ENCODE assay signal across 8 mouse cellular contexts in genomic region chr14:7791061-7791531, GRCm38 (mm10). TPM values are rescaled to one million over a fixed set of nuclear protein-coding genes. Genes with fewer than 3 reads are reported as not detected.
DNase-seq lines count a peak whose midpoint lies in the region; ATAC-seq and TF ChIP-seq lines count a peak whose summit lies in the region.

No protein-coding gene starts in this region.

- no peak overlapping the region for H3K27ac ChIP-seq in kidney, embryonic 14.5 days (ENCODE audit: low read depth, low read length)
- H3K27ac ChIP-seq in bone marrow macrophage, adult 2 months (ENCODE audit: insufficient read depth, low read depth, low read length), result no peak overlapping the region
- no peak overlapping the region; the same call in 1 of the 2 replicates for H3K27ac ChIP-seq in hindbrain, embryonic 16.5 days (ENCODE audit: low read depth, low read length)
- peak overlapping the region; percentile 43 for H3K27ac ChIP-seq in midbrain, embryonic 15.5 days

- ATAC-seq in kidney, embryonic 14.5 days (ENCODE audit: low FRiP score, low TSS enrichment), result 0 out of 2 replicates have a peak, but pooled peaks have one; percentile 11
- no peak for ATAC-seq in hindbrain, embryonic 16.5 days
- ATAC-seq in midbrain, embryonic 15.5 days (replicated peaks), result no peak
- ATAC-seq in frontal cortex, adult (ENCODE audit: low TSS enrichment), result no peak; the same call in 1 of the 2 replicates

- no peaks in the 10 kb centered on the region for H3K36me3 ChIP-seq in kidney, embryonic 14.5 days (ENCODE audit: control insufficient read depth, insufficient read depth, low read length)
- no peaks in the 10 kb centered on the region for H3K36me3 ChIP-seq in hindbrain, embryonic 16.5 days (ENCODE audit: control insufficient read depth, insufficient read depth, low read length)
- H3K36me3 ChIP-seq in midbrain, embryonic 15.5 days (replicated peaks), result no peaks in the 10 kb centered on the region

- no peak overlapping the region for H3K9ac ChIP-seq in kidney, embryonic 14.5 days (ENCODE audit: low read depth, low read length)
- H3K9ac ChIP-seq in hindbrain, embryonic 16.5 days (ENCODE audit: low read depth, low read length), result peak overlapping the region; percentile 68
- H3K9ac ChIP-seq in midbrain, embryonic 15.5 days, result peak overlapping the region; percentile 42

- H3K4me1 ChIP-seq in kidney, embryonic 14.5 days (ENCODE audit: control insufficient read depth, insufficient read depth, low read length), result peaks cover 6% of the 10 kb centered on the region; the same call in 1 of the 2 replicates
- peaks cover 15% of the 10 kb centered on the region for H3K4me1 ChIP-seq in bone marrow macrophage, adult 2 months (ENCODE audit: control insufficient read depth, insufficient read depth, low read length)
- H3K4me1 ChIP-seq in hindbrain, embryonic 16.5 days (ENCODE audit: control insufficient read depth, insufficient read depth, low read depth, low read length), result peaks cover 3% of the 10 kb centered on the region; the same call in 1 of the 2 replicates
- H3K4me1 ChIP-seq in midbrain, embryonic 15.5 days, result peaks cover 12% of the 10 kb centered on the region

- WGBS in kidney, embryonic 14.5 days, result 12% methylated on average over 19 of the region's 19 CpGs
- 11% methylated on average over 19 of the region's 19 CpGs for WGBS in hindbrain, embryonic 16.5 days
- 15% methylated on average over 19 of the region's 19 CpGs for WGBS in midbrain, embryonic 15.5 days

- no peaks in the 10 kb centered on the region for H3K9me3 ChIP-seq in kidney, embryonic 14.5 days (ENCODE audit: control insufficient read depth, low read length)
- H3K9me3 ChIP-seq in hindbrain, embryonic 16.5 days (ENCODE audit: control insufficient read depth, low read length), result no peaks in the 10 kb centered on the region
- no peaks in the 10 kb centered on the region for H3K9me3 ChIP-seq in midbrain, embryonic 15.5 days

- no peak for TF ChIP-seq CTCF in bone marrow macrophage, adult 2 months (IDR thresholded peaks at IDR 0.05; ENCODE audit: low read depth, low read length)

- peak overlapping the region; percentile 40 for H3K4me3 ChIP-seq in kidney, embryonic 14.5 days (ENCODE audit: low read length)
- peak overlapping the region; percentile 23 for H3K4me3 ChIP-seq in bone marrow macrophage, adult 2 months (ENCODE audit: insufficient read depth, low read length)
- peak overlapping the region; percentile 52 for H3K4me3 ChIP-seq in hindbrain, embryonic 16.5 days (ENCODE audit: low read length)
- peak overlapping the region; percentile 49 for H3K4me3 ChIP-seq in midbrain, embryonic 15.5 days

- H3K4me2 ChIP-seq in kidney, embryonic 14.5 days (replicated peaks; ENCODE audit: low read depth, low read length), result peak overlapping the region; percentile 81
- H3K4me2 ChIP-seq in hindbrain, embryonic 16.5 days (ENCODE audit: low read length), result peak overlapping the region; percentile 90
- H3K4me2 ChIP-seq in midbrain, embryonic 15.5 days, result peak overlapping the region; percentile 87

- intact Hi-C loops in left cerebral cortex, postnatal 4 days (cut with DNase I), result no loop called here

- no peak for TF ChIP-seq POLR2A in bone marrow macrophage, adult 2 months (IDR thresholded peaks at IDR 0.05; ENCODE audit: borderline replicate concordance, low read depth, low read length)

- DNase-seq in kidney, adult 9 months, result no peak
- no peak for DNase-seq in left cerebral cortex, adult 8-10 months (ENCODE audit: low spot score in 2 of 2)
- DNase-seq in left cerebral cortex, postnatal 4 days, result no peak

- H3K27me3 ChIP-seq in kidney, embryonic 14.5 days (ENCODE audit: control insufficient read depth, insufficient read depth, low read length), result no peaks in the 10 kb centered on the region
- no peaks in the 10 kb centered on the region for H3K27me3 ChIP-seq in hindbrain, embryonic 16.5 days (replicated peaks; ENCODE audit: control insufficient read depth, insufficient read depth, low read length)
- no peaks in the 10 kb centered on the region for H3K27me3 ChIP-seq in midbrain, embryonic 15.5 days (replicated peaks)

RNA-seq across cellular contexts. Expression of gene Gm26661, which starts 0.3 kb away (rescaled TPM):
- not detected in 2 replicates for polyA plus RNA-seq in kidney, embryonic 14.5 days (2014; fragmentation: Nextera tagmentation; extraction: Ambion mirVana)
- polyA plus RNA-seq in bone marrow macrophage, adult 2 months (2012; ENCODE audit: insufficient read depth, insufficient read length, missing spikeins), result not detected in 2 replicates
- 0.38 TPM in 1 of 2 replicates, not detected in the other for polyA plus RNA-seq in hindbrain, embryonic 16.5 days (2015; fragmentation: Nextera tagmentation; extraction: Ambion mirVana)
- polyA plus RNA-seq in midbrain, embryonic 15.5 days (2015; fragmentation: Nextera tagmentation; extraction: Ambion mirVana), result not detected in 2 replicates
- total RNA-seq in left cerebral cortex, adult 8-10 months (2022), result not detected
- not detected for total RNA-seq in left cerebral cortex, postnatal 4 days (2021)

RNA-seq across cellular contexts. Expression of gene Flnb, which starts 26.7 kb away (rescaled TPM):
- polyA plus RNA-seq in kidney, embryonic 14.5 days (2014; fragmentation: Nextera tagmentation; extraction: Ambion mirVana), result 12.7 and 25.7 TPM in 2 replicates
- polyA plus RNA-seq in bone marrow macrophage, adult 2 months (2012; ENCODE audit: insufficient read depth, insufficient read length, missing spikeins), result 4.8 and 6.5 TPM in 2 replicates
- polyA plus RNA-seq in hindbrain, embryonic 16.5 days (2015; fragmentation: Nextera tagmentation; extraction: Ambion mirVana), result 6.3 and 12.2 TPM in 2 replicates
- polyA plus RNA-seq in midbrain, embryonic 15.5 days (2015; fragmentation: Nextera tagmentation; extraction: Ambion mirVana), result 12.0 and 12.6 TPM in 2 replicates
- 10 to 100 TPM; 27.6 to 79.3 (median 41.4) TPM for total RNA-seq in left cerebral cortex, adult 8-10 months (2022)
- total RNA-seq in left cerebral cortex, postnatal 4 days (2021), result 10 to 100 TPM; 36.3 to 44.4 TPM
